Mouse (Mus musculus): ENCODE measurements at regions not wholly inside any gene's neighbourhood (a gene's known extent, or its start where the extent isn't known, plus 50 kb on each side); places are given as distances from the start of the nearest gene placed in this dataset.

DNA sequence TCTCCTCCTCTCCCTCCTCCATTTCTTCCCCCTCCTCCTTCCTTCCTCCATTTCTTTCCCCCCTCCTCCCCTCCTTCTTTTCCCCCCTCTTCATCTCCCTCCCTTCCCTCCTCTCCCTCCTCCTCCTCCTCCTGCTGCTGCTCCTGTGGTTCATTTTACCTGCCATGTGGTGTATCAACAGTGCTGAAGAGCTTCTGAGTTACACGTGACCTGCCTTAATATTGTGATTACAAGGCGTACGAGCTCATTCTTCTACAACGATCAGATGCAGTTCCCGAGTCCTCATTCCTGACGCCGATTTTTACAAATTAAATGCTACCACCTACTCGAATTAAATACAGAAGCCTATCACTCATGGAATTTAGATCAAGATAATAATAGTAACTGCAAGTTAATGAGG is 113.6 kb downstream of the Gm9817 start:
- Histone ChIP-seq H3K4me3 (ENCODE audit: low read depth, low read length) (no peak overlapping the region), H3K27ac (ENCODE audit: insufficient read depth, low read depth, low read length) (no peak overlapping the region), H3K4me1 (ENCODE audit: control insufficient read depth, insufficient read depth, insufficient read length, low read length) (no peaks in the 10 kb centered on the region), H3K36me3 (ENCODE audit: control insufficient read depth, insufficient read depth, low read length) (no peaks in the 10 kb centered on the region), H3K27me3 (ENCODE audit: control insufficient read depth, insufficient read depth, low read length) (no peaks in the 10 kb centered on the region)
- 76% methylated on average over 8 of the region's 8 CpGs for WGBS
- TF ChIP-seq POLR2A (IDR thresholded peaks at IDR 0.05; ENCODE audit: low read depth, low read length) (no peak), CTCF (IDR thresholded peaks at IDR 0.05; ENCODE audit: extremely low read depth, insufficient read length, insufficient replicate concordance, low read depth, low read length) (no peak)

DNA sequence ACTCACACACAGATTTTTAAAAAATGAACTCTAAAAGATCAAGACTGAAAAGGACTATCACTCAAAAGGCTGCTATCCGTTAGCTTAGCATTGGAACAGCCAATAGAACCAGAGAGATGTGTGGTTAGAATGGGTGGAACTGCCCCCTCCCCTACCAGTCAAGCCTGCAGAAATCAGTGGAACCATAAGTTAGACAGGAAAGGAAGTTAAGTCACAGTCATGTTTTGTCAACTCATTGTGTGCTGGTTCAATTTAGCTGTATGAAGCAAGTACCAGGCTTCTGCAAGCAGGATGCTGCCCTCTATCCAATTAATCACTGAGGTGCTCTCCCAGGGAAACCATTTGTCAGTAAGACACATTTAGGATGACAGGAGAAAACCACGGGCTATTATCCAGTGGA is 117.1 kb downstream of the Gm9817 start:
- Histone ChIP-seq H3K4me1 (ENCODE audit: control insufficient read depth, insufficient read depth, insufficient read length, low read length) (no peaks in the 10 kb centered on the region), H3K4me3 (ENCODE audit: low read depth, low read length) (no peak overlapping the region), H3K27me3 (ENCODE audit: control insufficient read depth, insufficient read depth, low read length) (no peaks in the 10 kb centered on the region), H3K36me3 (ENCODE audit: control insufficient read depth, insufficient read depth, low read length) (no peaks in the 10 kb centered on the region), H3K27ac (ENCODE audit: insufficient read depth, low read depth, low read length) (no peak overlapping the region)
- TF ChIP-seq POLR2A (IDR thresholded peaks at IDR 0.05; ENCODE audit: low read depth, low read length): no peak
- no peak for TF ChIP-seq CTCF (IDR thresholded peaks at IDR 0.05; ENCODE audit: extremely low read depth, insufficient read length, insufficient replicate concordance, low read depth, low read length)
- 81% methylated on average over 2 of the region's 2 CpGs for WGBS

DNA sequence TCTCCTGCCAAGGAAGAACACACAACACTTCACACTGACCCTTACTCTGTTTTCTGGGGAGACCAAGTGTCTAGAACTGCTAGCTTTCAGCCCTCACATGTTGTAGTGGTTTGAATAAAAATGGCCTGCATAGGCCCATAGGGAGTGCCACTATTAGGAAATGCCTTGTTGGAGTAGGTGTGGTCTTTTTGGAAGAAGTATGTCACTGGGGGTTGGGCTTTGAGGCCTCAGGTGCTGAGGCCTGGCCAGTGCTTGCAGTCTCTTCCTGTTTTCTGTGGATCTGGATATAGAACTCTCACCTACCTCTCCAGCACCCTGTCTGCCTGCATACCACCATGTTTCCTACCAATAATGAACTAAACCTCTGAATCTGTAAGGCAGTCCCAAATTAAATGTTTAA is 117.9 kb downstream of the Gm9817 start:
- Histone ChIP-seq H3K27ac (ENCODE audit: insufficient read depth, low read depth, low read length) (no peak overlapping the region), H3K27me3 (ENCODE audit: control insufficient read depth, insufficient read depth, low read length) (no peaks in the 10 kb centered on the region), H3K4me3 (ENCODE audit: low read depth, low read length) (no peak overlapping the region), H3K36me3 (ENCODE audit: control insufficient read depth, insufficient read depth, low read length) (no peaks in the 10 kb centered on the region), H3K4me1 (ENCODE audit: control insufficient read depth, insufficient read depth, insufficient read length, low read length) (peaks cover 3% of the 10 kb centered on the region; the same call in 1 of the 2 replicates)
- TF ChIP-seq CTCF (IDR thresholded peaks at IDR 0.05; ENCODE audit: extremely low read depth, insufficient read length, insufficient replicate concordance, low read depth, low read length) (no peak), POLR2A (IDR thresholded peaks at IDR 0.05; ENCODE audit: low read depth, low read length) (no peak)

DNA sequence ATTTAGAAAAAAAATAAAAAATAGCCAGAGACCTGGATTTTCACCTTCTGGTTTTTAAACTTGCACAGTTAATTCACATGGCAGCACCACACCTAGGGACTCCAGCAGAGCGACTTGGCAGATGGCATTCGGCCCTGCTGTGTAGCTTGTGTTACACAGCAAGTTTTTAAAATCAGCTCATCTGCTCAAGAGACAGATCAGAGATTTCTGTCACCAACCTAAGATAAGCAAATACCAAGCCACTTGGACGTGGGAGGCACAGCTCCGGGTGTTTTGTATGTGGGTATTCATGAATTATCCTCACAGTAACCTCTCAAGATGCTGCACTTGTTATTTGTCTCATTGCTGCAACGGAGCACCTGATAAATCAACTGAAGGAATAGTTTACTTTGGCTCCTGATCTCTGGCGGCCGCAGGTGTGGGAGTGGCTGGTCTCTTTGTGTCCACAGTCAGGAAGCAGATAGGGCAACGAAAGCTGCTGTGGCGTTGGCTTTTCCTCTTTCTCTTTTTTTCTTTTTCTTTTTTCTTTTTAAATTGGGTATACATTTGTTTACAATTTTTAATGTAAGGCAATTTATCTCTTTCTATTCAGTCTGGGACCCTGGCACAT is 122.1 kb downstream of the Gm9817 start:
- Histone ChIP-seq H3K27me3 (ENCODE audit: control insufficient read depth, insufficient read depth, low read length) (no peaks in the 10 kb centered on the region), H3K27ac (ENCODE audit: insufficient read depth, low read depth, low read length) (no peak overlapping the region), H3K36me3 (ENCODE audit: control insufficient read depth, insufficient read depth, low read length) (no peaks in the 10 kb centered on the region), H3K4me1 (ENCODE audit: control insufficient read depth, insufficient read depth, insufficient read length, low read length) (peaks cover 3% of the 10 kb centered on the region; the same call in 1 of the 2 replicates), H3K4me3 (ENCODE audit: low read depth, low read length) (no peak overlapping the region)
- 24% methylated on average over 9 of the region's 9 CpGs for WGBS
- no peak for TF ChIP-seq CTCF (IDR thresholded peaks at IDR 0.05; ENCODE audit: extremely low read depth, insufficient read length, insufficient replicate concordance, low read depth, low read length)
- TF ChIP-seq POLR2A (IDR thresholded peaks at IDR 0.05; ENCODE audit: low read depth, low read length): no peak

DNA sequence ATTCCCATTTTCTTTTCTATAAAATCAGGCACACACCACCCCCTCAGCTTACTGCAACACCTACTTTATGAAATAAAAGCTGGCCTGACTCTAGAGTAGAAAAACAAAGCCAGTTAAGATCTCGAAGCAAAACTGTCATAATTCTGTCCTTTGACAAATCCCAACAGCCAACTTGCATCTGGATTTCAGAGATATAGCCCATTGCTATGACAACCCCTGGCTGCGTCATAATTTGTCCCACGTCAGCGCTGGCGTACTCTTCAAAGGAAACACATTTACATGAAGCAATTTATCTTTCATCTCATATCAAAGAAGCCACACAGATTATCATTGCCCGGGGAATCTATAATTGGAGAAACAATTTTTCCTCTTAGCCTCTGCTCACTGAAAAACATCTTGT is 126.4 kb downstream of the Gm9817 start:
- Histone ChIP-seq H3K36me3 (ENCODE audit: control insufficient read depth, insufficient read depth, low read length) (no peaks in the 10 kb centered on the region), H3K27ac (ENCODE audit: insufficient read depth, low read depth, low read length) (no peak overlapping the region), H3K4me1 (ENCODE audit: control insufficient read depth, insufficient read depth, insufficient read length, low read length) (peaks cover 13% of the 10 kb centered on the region; the same call in 1 of the 2 replicates), H3K27me3 (ENCODE audit: control insufficient read depth, insufficient read depth, low read length) (no peaks in the 10 kb centered on the region), H3K4me3 (ENCODE audit: low read depth, low read length) (no peak overlapping the region)
- no peak for TF ChIP-seq POLR2A (IDR thresholded peaks at IDR 0.05; ENCODE audit: low read depth, low read length)
- no peak for TF ChIP-seq CTCF (IDR thresholded peaks at IDR 0.05; ENCODE audit: extremely low read depth, insufficient read length, insufficient replicate concordance, low read depth, low read length)
- WGBS: 77% methylated on average over 6 of the region's 6 CpGs

DNA sequence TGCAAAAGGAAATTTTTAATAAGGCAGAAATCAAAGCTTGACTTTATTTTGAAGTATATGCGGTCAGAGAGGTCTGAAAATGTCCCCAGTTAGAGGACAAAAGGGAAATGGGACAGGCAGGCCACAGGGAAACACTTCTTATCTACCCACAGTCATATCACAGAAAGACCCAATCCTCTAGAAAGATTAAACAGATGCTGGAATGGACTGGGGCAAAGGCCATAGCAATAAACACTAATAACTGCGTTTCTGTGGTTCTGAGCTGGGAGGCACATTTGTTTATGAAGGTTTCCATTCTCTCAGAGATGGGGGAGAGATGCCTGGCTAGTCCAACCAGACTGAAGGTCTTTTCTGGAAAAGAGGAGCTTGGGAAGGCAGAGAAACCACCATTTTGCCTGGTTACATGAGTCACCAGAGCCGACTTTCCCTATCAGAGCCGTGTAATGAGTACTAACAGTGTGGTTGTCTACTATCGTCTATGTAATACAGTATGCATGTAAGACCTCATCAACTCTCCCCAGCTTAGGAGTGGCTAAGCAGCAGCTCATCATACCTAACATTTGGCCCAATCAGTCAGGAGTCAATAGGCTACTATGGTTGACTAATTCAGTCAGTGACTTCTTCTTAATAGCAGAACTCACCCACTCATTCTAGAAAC is 130.2 kb downstream of the Gm9817 start:
- no peaks in the 10 kb centered on the region for H3K27me3 ChIP-seq (ENCODE audit: control insufficient read depth, insufficient read depth, low read length)
- no peaks in the 10 kb centered on the region for H3K36me3 ChIP-seq (ENCODE audit: control insufficient read depth, insufficient read depth, low read length)
- no peak overlapping the region for H3K27ac ChIP-seq (ENCODE audit: insufficient read depth, low read depth, low read length)
- TF ChIP-seq POLR2A (IDR thresholded peaks at IDR 0.05; ENCODE audit: low read depth, low read length): no peak
- TF ChIP-seq CTCF (IDR thresholded peaks at IDR 0.05; ENCODE audit: extremely low read depth, insufficient read length, insufficient replicate concordance, low read depth, low read length): no peak
- WGBS: 29% methylated on average over 5 of the region's 5 CpGs
- H3K4me1 ChIP-seq (ENCODE audit: control insufficient read depth, insufficient read depth, insufficient read length, low read length): peaks cover 11% of the 10 kb centered on the region; the same call in 1 of the 2 replicates
- H3K4me3 ChIP-seq (ENCODE audit: low read depth, low read length): no peak overlapping the region

DNA sequence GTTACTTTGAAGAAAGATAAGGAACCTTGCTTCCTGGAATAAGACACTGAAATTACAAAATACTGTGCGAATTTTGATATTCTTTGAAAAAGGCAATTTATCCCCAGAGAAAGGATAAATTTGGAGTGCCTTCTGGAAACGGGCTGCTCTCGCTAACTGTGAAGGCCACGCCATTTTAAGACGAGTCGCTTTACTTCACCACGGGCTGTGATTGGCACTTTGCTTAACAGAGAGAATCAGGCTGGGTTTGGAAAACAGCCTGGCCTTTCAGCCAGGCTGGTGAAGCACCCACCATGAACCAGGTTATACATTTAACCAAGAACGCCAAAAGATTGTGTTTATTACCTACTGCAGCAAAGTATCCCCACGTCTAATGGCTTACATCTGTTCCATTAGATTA is 132.7 kb downstream of the Gm9817 start:
- H3K27ac ChIP-seq (ENCODE audit: insufficient read depth, low read depth, low read length): no peak overlapping the region
- H3K36me3 ChIP-seq (ENCODE audit: control insufficient read depth, insufficient read depth, low read length): no peaks in the 10 kb centered on the region
- TF ChIP-seq CTCF (IDR thresholded peaks at IDR 0.05; ENCODE audit: extremely low read depth, insufficient read length, insufficient replicate concordance, low read depth, low read length) (no peak), POLR2A (IDR thresholded peaks at IDR 0.05; ENCODE audit: low read depth, low read length) (no peak)
- no peak overlapping the region for H3K4me3 ChIP-seq (ENCODE audit: low read depth, low read length)
- peaks cover 11% of the 10 kb centered on the region; the same call in 1 of the 2 replicates for H3K4me1 ChIP-seq (ENCODE audit: control insufficient read depth, insufficient read depth, insufficient read length, low read length)
- WGBS: 85% methylated on average over 9 of the region's 9 CpGs
- no peaks in the 10 kb centered on the region for H3K27me3 ChIP-seq (ENCODE audit: control insufficient read depth, insufficient read depth, low read length)

Measured in small intestine, adult 2 months (tissue).